Mouse (Mus musculus) liver, postnatal 0 days (tissue): ENCODE data around the gene Mgst2.

Experiments used
- CTCF ChIP-seq: sonication (generic); IDR thresholded peaks from 2 replicates; pipeline ENCODE4 v1.5.1; 2016; ENCODE audit warnings: antibody characterized with exemption, low read depth
- EP300 ChIP-seq: IDR thresholded peaks from 2 replicates; pipeline ENCODE4 v1.6.1; 2016; ENCODE audit warnings: antibody characterized with exemption, low read depth, mild to moderate bottlenecking

DNA sequence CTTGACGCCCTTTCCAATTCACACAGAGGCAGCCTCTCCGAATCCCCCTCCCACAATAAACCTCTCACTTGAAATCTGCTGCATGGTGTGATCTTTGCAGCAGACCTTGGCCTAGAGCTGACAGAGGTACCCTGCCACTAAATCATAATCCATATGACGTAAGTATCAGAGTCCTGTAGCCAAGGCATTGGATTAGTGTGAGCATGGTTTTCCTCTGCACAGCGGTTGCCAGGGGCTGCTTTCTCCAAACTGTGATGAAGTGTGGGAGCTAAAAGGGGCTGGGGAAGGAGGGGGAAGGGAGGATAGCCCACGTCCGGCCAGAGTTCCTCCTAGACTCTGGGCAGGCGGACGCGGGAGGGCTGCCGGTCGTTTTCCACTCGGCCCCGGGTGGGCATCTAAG, 45.9 kb upstream of the Mgst2 start:
- TF ChIP-seq CTCF (no peak), EP300 (no peak)
